Mouse (Mus musculus) MEL (cell line): ENCODE results near the gene 1110051M20Rik. TPM values are rescaled to one million over a fixed set of nuclear protein-coding genes. Genes with fewer than 3 reads are reported as not detected.

Source experiments
- DNase-seq: peaks from one replicate; pipeline ENCODE4 v3.0.0; 2011; ENCODE audit warnings: low read depth, low spot score
- H3K27ac ChIP-seq: 2 replicates; pipeline ENCODE4 v1.5.1; 2012; ENCODE audit warnings: low read depth, mild to moderate bottlenecking, control low read depth, low read length, moderate library complexity; ENCODE audit not compliant: control insufficient read depth
- H3K27me3 ChIP-seq, 2 experiments: fragments of 150-350 bp in 1 of 2; sonication (generic) in 1 of 2; 2 replicates each; pipeline ENCODE4 v1.6.1; 2012; ENCODE audit warnings: low read length in 2 of 2, mild to moderate bottlenecking in 2 of 2, improper control_type of control experiment in 1 of 2, moderate library complexity in 1 of 2; ENCODE audit not compliant: insufficient read depth in 2 of 2, control insufficient read depth in 1 of 2
- H3K36me3 ChIP-seq, 2 experiments: 2 replicates each; pipeline ENCODE4 v1.6.1; 2012 to 2014; ENCODE audit warnings: low read length in 2 of 2, improper control_type of control experiment in 1 of 2, inconsistent platforms in 1 of 2, mild to moderate bottlenecking in 1 of 2; ENCODE audit not compliant: insufficient read depth in 2 of 2, control insufficient read depth in 1 of 2
- H3K4me1 ChIP-seq, 2 experiments: fragments of 150-350 bp in 1 of 2; sonication (generic) in 1 of 2; 2 replicates each; pipeline ENCODE4 v1.6.1; 2012; ENCODE audit warnings: low read length in 2 of 2, improper control_type of control experiment in 1 of 2, mild to moderate bottlenecking in 1 of 2; ENCODE audit not compliant: insufficient read depth in 2 of 2, control insufficient read depth in 1 of 2
- H3K4me3 ChIP-seq, 2 experiments: fragments of 150-350 bp in 1 of 2; sonication (generic) in 1 of 2; 2 replicates each; pipeline ENCODE4 v1.5.1; 2012; ENCODE audit warnings: low read depth in 2 of 2, low read length in 2 of 2, mild to moderate bottlenecking in 2 of 2, moderate library complexity in 2 of 2, control low read depth in 1 of 2, improper control_type of control experiment in 1 of 2; ENCODE audit not compliant: control insufficient read depth in 1 of 2, insufficient read depth in 1 of 2
- H3K79me2 ChIP-seq: 2 replicates; pipeline ENCODE4 v1.6.1; 2012; ENCODE audit warnings: mild to moderate bottlenecking, low read length, moderate library complexity; ENCODE audit not compliant: control insufficient read depth, poor library complexity, insufficient read depth
- H3K9ac ChIP-seq: 2 replicates; pipeline ENCODE4 v1.6.1; 2012; ENCODE audit warnings: low read depth, mild to moderate bottlenecking, control low read depth, low read length, moderate library complexity; ENCODE audit not compliant: control insufficient read depth, poor library complexity, severe bottlenecking
- H3K9me3 ChIP-seq: fragments of 150-350 bp; sonication (generic); replicated peaks from 2 replicates; pipeline ENCODE4 v1.6.1; 2012; ENCODE audit warnings: mild to moderate bottlenecking, low read length, improper control_type of control experiment, moderate library complexity; ENCODE audit not compliant: insufficient read depth
- BHLHE40 ChIP-seq: IDR thresholded peaks from 2 replicates; pipeline ENCODE4 v1.6.1; 2012; ENCODE audit warnings: low read depth, mild to moderate bottlenecking, inconsistent platforms, low read length, improper control_type of control experiment, borderline replicate concordance
- CHD1 ChIP-seq: IDR thresholded peaks from 2 replicates; pipeline ENCODE4 v1.6.1; 2012; ENCODE audit warnings: low read depth, mild to moderate bottlenecking, inconsistent platforms, low read length, improper control_type of control experiment
- E2F4 ChIP-seq: IDR thresholded peaks from 2 replicates; pipeline ENCODE4 v1.6.1; 2011; ENCODE audit warnings: low read depth, low read length, improper control_type of control experiment, borderline replicate concordance
- ELF1 ChIP-seq: IDR thresholded peaks from 2 replicates; pipeline ENCODE4 v1.6.1; 2014; ENCODE audit warnings: low read depth, mild to moderate bottlenecking, inconsistent platforms, low read length, improper control_type of control experiment, moderate library complexity
- ETS1 ChIP-seq: IDR thresholded peaks from 2 replicates; pipeline ENCODE4 v1.6.1; 2012; ENCODE audit warnings: low read depth, mild to moderate bottlenecking, inconsistent platforms, low read length, improper control_type of control experiment, moderate library complexity
- GABPA ChIP-seq: IDR thresholded peaks from 2 replicates; pipeline ENCODE4 v1.6.1; 2012; ENCODE audit warnings: low read depth, mild to moderate bottlenecking, inconsistent platforms, low read length, improper control_type of control experiment, moderate library complexity
- GATA1 ChIP-seq: IDR thresholded peaks from 2 replicates; pipeline ENCODE4 v1.6.1; 2011; ENCODE audit warnings: low read depth, low read length, improper control_type of control experiment
- HCFC1 ChIP-seq: IDR thresholded peaks from 2 replicates; pipeline ENCODE4 v1.6.1; 2012; ENCODE audit warnings: low read depth, mild to moderate bottlenecking, inconsistent platforms, low read length, improper control_type of control experiment, moderate library complexity
- KAT2A ChIP-seq: conservative IDR thresholded peaks from 2 replicates; pipeline ENCODE4 v1.6.1; 2012; ENCODE audit warnings: low read depth, low read length, improper control_type of control experiment, inconsistent platforms
- MAX ChIP-seq: IDR thresholded peaks from 2 replicates; pipeline ENCODE4 v1.6.1; 2011; ENCODE audit warnings: low read length, improper control_type of control experiment
- MAZ ChIP-seq: IDR thresholded peaks from 2 replicates; pipeline ENCODE4 v1.6.1; 2012; ENCODE audit warnings: low read depth, mild to moderate bottlenecking, inconsistent platforms, low read length, improper control_type of control experiment
- MXI1 ChIP-seq: IDR thresholded peaks from 2 replicates; pipeline ENCODE4 v1.6.1; 2011; ENCODE audit warnings: mild to moderate bottlenecking, low read depth, low read length, improper control_type of control experiment
- MYB ChIP-seq: IDR thresholded peaks from 2 replicates; pipeline ENCODE4 v1.6.1; 2011; ENCODE audit warnings: mild to moderate bottlenecking, low read depth, low read length, improper control_type of control experiment
- NELFE ChIP-seq: IDR thresholded peaks from 2 replicates; pipeline ENCODE4 v1.6.1; 2011; ENCODE audit warnings: low read depth, low read length, improper control_type of control experiment
- NRF1 ChIP-seq: IDR thresholded peaks from 2 replicates; pipeline ENCODE4 v1.6.1; 2014; ENCODE audit warnings: low read depth, mild to moderate bottlenecking, inconsistent platforms, low read length, improper control_type of control experiment, moderate library complexity; ENCODE audit not compliant: poor library complexity, insufficient read depth, severe bottlenecking
- POLR2AphosphoS2 ChIP-seq: IDR thresholded peaks from 2 replicates; pipeline ENCODE4 v1.6.1; 2011; ENCODE audit warnings: low read length, improper control_type of control experiment
- POLR2AphosphoS5 ChIP-seq: IDR thresholded peaks from 2 replicates; pipeline ENCODE4 v1.6.1; 2012; ENCODE audit warnings: low read depth, borderline replicate concordance, mild to moderate bottlenecking, inconsistent platforms, low read length, moderate library complexity, mixed read lengths
- SIN3A ChIP-seq: IDR thresholded peaks from 2 replicates; pipeline ENCODE4 v1.6.1; 2012; ENCODE audit warnings: low read length, improper control_type of control experiment, inconsistent platforms
- SMC3 ChIP-seq: IDR thresholded peaks from 2 replicates; pipeline ENCODE4 v1.6.1; 2011; ENCODE audit warnings: low read depth, low read length, improper control_type of control experiment
- TAL1 ChIP-seq: IDR thresholded peaks from 2 replicates; pipeline ENCODE4 v1.6.1; 2012; ENCODE audit warnings: mild to moderate bottlenecking, inconsistent platforms, low read length, moderate library complexity, mixed read lengths
- TBP ChIP-seq: IDR thresholded peaks from 2 replicates; pipeline ENCODE4 v1.8.0; 2011; ENCODE audit warnings: low read depth, low read length, improper control_type of control experiment
- TCF12 ChIP-seq: IDR thresholded peaks from 2 replicates; pipeline ENCODE4 v1.6.1; 2014; ENCODE audit warnings: low read depth, mild to moderate bottlenecking, inconsistent platforms, low read length, improper control_type of control experiment, moderate library complexity
- UBTF ChIP-seq: IDR thresholded peaks from 2 replicates; pipeline ENCODE4 v1.6.1; 2012; ENCODE audit warnings: low read depth, mild to moderate bottlenecking, inconsistent platforms, low read length, improper control_type of control experiment, moderate library complexity, borderline replicate concordance; ENCODE audit not compliant: insufficient read depth
- USF1 ChIP-seq: IDR thresholded peaks from 2 replicates; pipeline ENCODE4 v1.6.1; 2014; ENCODE audit warnings: low read depth, mild to moderate bottlenecking, inconsistent platforms, low read length, improper control_type of control experiment, moderate library complexity
- USF2 ChIP-seq, 2 experiments: IDR thresholded peaks; 2 replicates each; pipeline ENCODE4 v1.6.1; 2011 to 2012; ENCODE audit warnings: improper control_type of control experiment in 2 of 2, low read length in 2 of 2, borderline replicate concordance in 1 of 2, inconsistent platforms in 1 of 2, low read depth in 1 of 2, mild to moderate bottlenecking in 1 of 2; ENCODE audit not compliant: insufficient read depth in 1 of 2
- ZC3H11A ChIP-seq: IDR thresholded peaks from 2 replicates; pipeline ENCODE4 v1.6.1; 2012; ENCODE audit warnings: low read depth, mild to moderate bottlenecking, inconsistent platforms, low read length, improper control_type of control experiment
- ZKSCAN1 ChIP-seq: IDR thresholded peaks from 2 replicates; pipeline ENCODE4 v1.6.1; 2012; ENCODE audit warnings: low read depth, mild to moderate bottlenecking, inconsistent platforms, low read length, improper control_type of control experiment, moderate library complexity
- ZMIZ1 ChIP-seq: IDR thresholded peaks from 2 replicates; pipeline ENCODE4 v1.6.1; 2012; ENCODE audit warnings: low read depth, mild to moderate bottlenecking, inconsistent platforms, low read length, improper control_type of control experiment, moderate library complexity
- ZNF384 ChIP-seq: IDR thresholded peaks from 2 replicates; pipeline ENCODE4 v1.6.1; 2012; ENCODE audit warnings: low read depth, mild to moderate bottlenecking, inconsistent platforms, low read length, improper control_type of control experiment
- polyA plus RNA-seq, 2 experiments: library from polyadenylated mRNA; stranded (reverse) in 1 of 2; unstranded in 1 of 2; fragments of >175 nt in 1 of 2; fragments of >200 nt in 1 of 2; gene quantifications; 2 replicates each; pipeline versions ENCODE4 v1.2.1 to v1.2.4; 2012; ENCODE audit warnings: low replicate concordance in 2 of 2, low read depth in 1 of 2; ENCODE audit not compliant: insufficient read length in 2 of 2, insufficient read depth in 1 of 2, missing spikeins in 1 of 2
- total RNA-seq: library from RNA; depleted of rRNA; stranded (reverse); fragments of 300-350 nt; gene quantifications from 2 replicates; pipeline ENCODE4 v1.2.3, GENCODE M21; 2012

Gene 1110051M20Rik
- total and polyA plus RNA-seq, 3 experiments = 23.0 to 23.3 TPM; not detected in 1

- H3K27ac ChIP-seq = no peak overlapping the region
- no peak for TF ChIP-seq MAX
- no peak for TF ChIP-seq ETS1
- TF ChIP-seq TCF12 = no peak
- no peak for TF ChIP-seq POLR2AphosphoS2
- TF ChIP-seq ZKSCAN1 = no peak
- no peak for TF ChIP-seq NELFE
- no peak for TF ChIP-seq GABPA
- TF ChIP-seq KAT2A = no peak
- TF ChIP-seq CHD1 = no peak
- no peak for TF ChIP-seq BHLHE40
- no peak for TF ChIP-seq NRF1
- TF ChIP-seq ZMIZ1 = no peak
- no peak for TF ChIP-seq MAZ
- no peak for TF ChIP-seq USF2 (IDR thresholded peaks at IDR 0.05; ENCODE audit: borderline replicate concordance in 1 of 2, insufficient read depth in 1 of 2, low read depth in 1 of 2, low read length in 2 of 2)
- no peak for TF ChIP-seq MXI1
- TF ChIP-seq SIN3A = no peak
- no peak for TF ChIP-seq TAL1
- TF ChIP-seq UBTF = no peak
- no peak for TF ChIP-seq ZNF384
- no peak for TF ChIP-seq HCFC1
- H3K79me2 ChIP-seq = no peaks in the 10 kb centered on the region
- no peak overlapping the region for H3K4me3 ChIP-seq
- H3K36me3 ChIP-seq = 0 out of 4 replicates have a peak, but pooled peaks cover 0 to 2% of the 10 kb centered on the region in 2 experiments
- H3K27me3 ChIP-seq = peaks cover 0 to 3% of the 10 kb centered on the region in 2 experiments; a peak in 1 of 4 replicates
- H3K9ac ChIP-seq = no peak overlapping the region
- no peak for DNase-seq
- no peaks in the 10 kb centered on the region for H3K9me3 ChIP-seq
- peaks cover 0 to 5% of the 10 kb centered on the region in 2 experiments for H3K4me1 ChIP-seq
Measured at GRCm38 (mm10) chr2:91252001-91252400, 192.5 kb downstream of the 1110051M20Rik start.

- H3K27ac ChIP-seq = no peak overlapping the region
- peaks cover 0 to 18% of the 10 kb centered on the region in 2 experiments; a peak in 2 of 4 replicates for H3K36me3 ChIP-seq
- no peaks in the 10 kb centered on the region for H3K79me2 ChIP-seq
- H3K9me3 ChIP-seq = no peaks in the 10 kb centered on the region
- TF ChIP-seq SMC3 = no peak
- no peak for TF ChIP-seq GABPA
- no peak for TF ChIP-seq CHD1
- no peak for TF ChIP-seq ZC3H11A
- no peak for TF ChIP-seq ZNF384
- no peak for TF ChIP-seq KAT2A
- TF ChIP-seq MYB = no peak
- no peak for TF ChIP-seq POLR2AphosphoS5
- TF ChIP-seq BHLHE40 = no peak
- no peak for TF ChIP-seq ZMIZ1
- no peak for TF ChIP-seq USF1
- TF ChIP-seq TBP = no peak
- no peak for TF ChIP-seq GATA1
- TF ChIP-seq ETS1 = no peak
- TF ChIP-seq ELF1 = no peak
- no peak for TF ChIP-seq NRF1
- TF ChIP-seq E2F4 = no peak
- no peak overlapping the region for H3K4me3 ChIP-seq
- peaks cover 0 to 3% of the 10 kb centered on the region in 2 experiments; a peak in 1 of 4 replicates for H3K27me3 ChIP-seq
- no peak for DNase-seq
- H3K9ac ChIP-seq = no peak overlapping the region
- H3K4me1 ChIP-seq = peaks cover 10 to 17% of the 10 kb centered on the region in 2 experiments
Measured at GRCm38 (mm10) chr2:91248366-91248765, 196.1 kb downstream of the 1110051M20Rik start.
